Mouse (Mus musculus) midbrain, embryonic 13.5 days (tissue): ENCODE results near the gene Cmya5. TPM values are rescaled to one million over a fixed set of nuclear protein-coding genes. Genes with fewer than 3 reads are reported as not detected.

Source experiments
- ATAC-seq: fragments of 200-750 bp; cut with Nextera tagmentation; 2 replicates; pipeline ENCODE4 v1.8.0; 2017; ENCODE audit warnings: mild to moderate bottlenecking, moderate TSS enrichment, moderate library complexity
- H3K27ac ChIP-seq: fragments of 300-500 bp; sonication (generic); 2 replicates; pipeline ENCODE4 v1.5.1; 2015; ENCODE audit warnings: inconsistent platforms, mild to moderate bottlenecking, moderate library complexity
- H3K27me3 ChIP-seq: fragments of 300-500 bp; sonication (generic); 2 replicates; pipeline ENCODE4 v1.6.1; 2015; ENCODE audit warnings: mild to moderate bottlenecking, inconsistent platforms
- H3K36me3 ChIP-seq: fragments of 300-500 bp; sonication (generic); 2 replicates; pipeline ENCODE4 v1.6.1; 2015; ENCODE audit warnings: mild to moderate bottlenecking, inconsistent platforms
- H3K4me1 ChIP-seq: fragments of 300-500 bp; sonication (generic); replicated peaks from 2 replicates; pipeline ENCODE4 v1.6.1; 2015; ENCODE audit warnings: inconsistent platforms
- H3K4me2 ChIP-seq: fragments of 300-500 bp; sonication (generic); replicated peaks from 2 replicates; pipeline ENCODE4 v1.6.1; 2015; ENCODE audit warnings: moderate library complexity, mild to moderate bottlenecking, inconsistent platforms
- H3K4me3 ChIP-seq: fragments of 300-500 bp; sonication (generic); replicated peaks from 2 replicates; pipeline ENCODE4 v1.5.1; 2015; ENCODE audit warnings: mild to moderate bottlenecking, inconsistent platforms
- H3K9ac ChIP-seq: fragments of 300-500 bp; sonication (generic); replicated peaks from 2 replicates; pipeline ENCODE4 v1.6.1; 2015; ENCODE audit warnings: mild to moderate bottlenecking, inconsistent platforms
- H3K9me3 ChIP-seq: fragments of 300-500 bp; sonication (generic); 2 replicates; pipeline ENCODE4 v1.6.1; 2016; ENCODE audit warnings: mild to moderate bottlenecking, inconsistent platforms
- WGBS: fragments of 180-500 bp; shearing (Covaris S2); methylation state at CpG from one replicate; pipeline ENCODE4 v1.1.7; 2015; 5-methylcytosine and 5-hydroxymethylcytosine counted together
- polyA plus RNA-seq: library from polyadenylated mRNA; unstranded; fragments of >200 nt; fragmentation: Nextera tagmentation; extraction: Ambion mirVana; gene quantifications from 2 replicates; pipeline ENCODE4 v1.2.1, GENCODE M21; 2015

The Cmya5 gene
- polyA plus RNA-seq, 1 experiment from 2014 or later, result 0.08 TPM

GRCm38 (mm10) chr13:93080859-93081258 is 63.7 kb downstream of the Cmya5 start:
- WGBS, result 94% methylated on average over 2 of the region's 2 CpGs
- ATAC-seq, result no peak
- Histone ChIP-seq H3K4me3 (no peak overlapping the region), H3K9ac (no peak overlapping the region), H3K4me2 (no peak overlapping the region), H3K27ac (no peak overlapping the region), H3K9me3 (peaks cover 9% of the 10 kb centered on the region; the same call in 1 of the 2 replicates), H3K36me3 (no peaks in the 10 kb centered on the region), H3K4me1 (no peaks in the 10 kb centered on the region), H3K27me3 (no peaks in the 10 kb centered on the region)

GRCm38 (mm10) chr13:93074147-93074641 is 70.3 kb downstream of the Cmya5 start:
- H3K4me3 ChIP-seq, result no peak overlapping the region
- 78% methylated on average over 17 of the region's 17 CpGs for WGBS
- H3K9me3 ChIP-seq, result peaks cover 9% of the 10 kb centered on the region; the same call in 1 of the 2 replicates
- H3K4me1 ChIP-seq, result peaks cover 23% of the 10 kb centered on the region
- ATAC-seq, result no peak
- no peak overlapping the region for H3K4me2 ChIP-seq
- no peak overlapping the region for H3K27ac ChIP-seq
- no peak overlapping the region for H3K9ac ChIP-seq
- no peaks in the 10 kb centered on the region for H3K36me3 ChIP-seq
- no peaks in the 10 kb centered on the region for H3K27me3 ChIP-seq

GRCm38 (mm10) chr13:93073595-93073994 is 70.9 kb downstream of the Cmya5 start:
- Histone ChIP-seq H3K9ac (no peak overlapping the region), H3K36me3 (no peaks in the 10 kb centered on the region), H3K9me3 (peaks cover 9% of the 10 kb centered on the region; the same call in 1 of the 2 replicates), H3K27me3 (no peaks in the 10 kb centered on the region), H3K27ac (0 out of 2 replicates have a peak overlapping the region, but pooled peaks have one; percentile 49), H3K4me2 (peak overlapping the region; percentile 27; the same call in 1 of the 2 replicates), H3K4me3 (no peak overlapping the region), H3K4me1 (peaks cover 23% of the 10 kb centered on the region)
- WGBS, result 47% methylated on average over 2 of the region's 2 CpGs
- ATAC-seq, result no peak

- peaks cover 9% of the 10 kb centered on the region; the same call in 1 of the 2 replicates for H3K9me3 ChIP-seq
- H3K4me1 ChIP-seq, result peaks cover 23% of the 10 kb centered on the region
- H3K4me3 ChIP-seq, result no peak overlapping the region
- no peaks in the 10 kb centered on the region for H3K36me3 ChIP-seq
- H3K9ac ChIP-seq, result no peak overlapping the region
- H3K27ac ChIP-seq, result 0 out of 2 replicates have a peak overlapping the region, but pooled peaks have one; percentile 49
- no peaks in the 10 kb centered on the region for H3K27me3 ChIP-seq
- peak overlapping the region; percentile 27 for H3K4me2 ChIP-seq
- 7% methylated on average over 15 of the region's 15 CpGs for WGBS
- ATAC-seq, result peak; percentile 82
Observed at GRCm38 (mm10) chr13:93072871-93073411, 71.6 kb downstream of the Cmya5 start.

- Histone ChIP-seq H3K36me3 (no peaks in the 10 kb centered on the region), H3K9me3 (no peaks in the 10 kb centered on the region), H3K27ac (no peak overlapping the region), H3K4me2 (no peak overlapping the region), H3K27me3 (no peaks in the 10 kb centered on the region), H3K9ac (no peak overlapping the region), H3K4me1 (peaks cover 23% of the 10 kb centered on the region), H3K4me3 (no peak overlapping the region)
- no peak for ATAC-seq
- 50% methylated on average over 8 of the region's 8 CpGs for WGBS
Observed at GRCm38 (mm10) chr13:93070406-93070805, 74.1 kb downstream of the Cmya5 start.

GRCm38 (mm10) chr13:93069481-93069880 is 75.0 kb downstream of the Cmya5 start:
- Histone ChIP-seq H3K4me3 (no peak overlapping the region), H3K4me1 (peaks cover 23% of the 10 kb centered on the region), H3K9ac (no peak overlapping the region), H3K36me3 (no peaks in the 10 kb centered on the region), H3K9me3 (no peaks in the 10 kb centered on the region), H3K27ac (no peak overlapping the region), H3K27me3 (no peaks in the 10 kb centered on the region), H3K4me2 (no peak overlapping the region)
- ATAC-seq, result no peak
- WGBS, result 56% methylated on average over 4 of the region's 4 CpGs

- Histone ChIP-seq H3K4me3 (no peak overlapping the region), H3K9me3 (no peaks in the 10 kb centered on the region), H3K36me3 (no peaks in the 10 kb centered on the region), H3K4me1 (peaks cover 15% of the 10 kb centered on the region), H3K9ac (no peak overlapping the region), H3K4me2 (no peak overlapping the region), H3K27ac (no peak overlapping the region), H3K27me3 (no peaks in the 10 kb centered on the region)
- ATAC-seq, result no peak
- 93% methylated on average over 6 of the region's 6 CpGs for whole genome bisulfite sequencing
Observed at GRCm38 (mm10) chr13:93068353-93068752, 76.2 kb downstream of the Cmya5 start.

GRCm38 (mm10) chr13:93062860-93063636 is 81.5 kb downstream of the Cmya5 start:
- no peak overlapping the region for H3K27ac ChIP-seq
- no peaks in the 10 kb centered on the region for H3K9me3 ChIP-seq
- no peaks in the 10 kb centered on the region for H3K27me3 ChIP-seq
- no peak overlapping the region for H3K4me3 ChIP-seq
- H3K4me2 ChIP-seq, result no peak overlapping the region
- no peaks in the 10 kb centered on the region for H3K4me1 ChIP-seq
- no peaks in the 10 kb centered on the region for H3K36me3 ChIP-seq
- 75% methylated on average over 13 of the region's 13 CpGs for WGBS
- peak; percentile 63 for ATAC-seq
- no peak overlapping the region for H3K9ac ChIP-seq

GRCm38 (mm10) chr13:93061311-93061710 is 83.2 kb downstream of the Cmya5 start:
- Histone ChIP-seq H3K4me1 (no peaks in the 10 kb centered on the region), H3K4me3 (no peak overlapping the region), H3K4me2 (no peak overlapping the region), H3K9ac (no peak overlapping the region), H3K36me3 (no peaks in the 10 kb centered on the region), H3K27ac (no peak overlapping the region), H3K9me3 (no peaks in the 10 kb centered on the region), H3K27me3 (no peaks in the 10 kb centered on the region)
- WGBS, result 83% methylated on average over 4 of the region's 4 CpGs
- ATAC-seq, result no peak

- no peaks in the 10 kb centered on the region for H3K27me3 ChIP-seq
- no peaks in the 10 kb centered on the region for H3K36me3 ChIP-seq
- ATAC-seq, result no peak
- no peaks in the 10 kb centered on the region for H3K4me1 ChIP-seq
- no peak overlapping the region for H3K27ac ChIP-seq
- H3K4me3 ChIP-seq, result no peak overlapping the region
- H3K4me2 ChIP-seq, result no peak overlapping the region
- H3K9me3 ChIP-seq, result no peaks in the 10 kb centered on the region
- 86% methylated on average over 3 of the region's 3 CpGs for WGBS
- no peak overlapping the region for H3K9ac ChIP-seq
Observed at GRCm38 (mm10) chr13:93060437-93060836, 84.1 kb downstream of the Cmya5 start.

GRCm38 (mm10) chr13:93058551-93059011 is 85.9 kb downstream of the Cmya5 start:
- no peak overlapping the region for H3K27ac ChIP-seq
- WGBS, result 88% methylated on average over 5 of the region's 5 CpGs
- H3K9me3 ChIP-seq, result no peaks in the 10 kb centered on the region
- H3K4me3 ChIP-seq, result no peak overlapping the region
- no peak overlapping the region for H3K4me2 ChIP-seq
- H3K4me1 ChIP-seq, result no peaks in the 10 kb centered on the region
- no peaks in the 10 kb centered on the region for H3K27me3 ChIP-seq
- no peaks in the 10 kb centered on the region for H3K36me3 ChIP-seq
- no peak for ATAC-seq
- no peak overlapping the region for H3K9ac ChIP-seq

- no peak for ATAC-seq
- H3K27ac ChIP-seq, result no peak overlapping the region
- H3K9ac ChIP-seq, result no peak overlapping the region
- 87% methylated on average over 7 of the region's 7 CpGs for WGBS
- H3K4me1 ChIP-seq, result no peaks in the 10 kb centered on the region
- no peak overlapping the region for H3K4me3 ChIP-seq
- H3K27me3 ChIP-seq, result no peaks in the 10 kb centered on the region
- no peaks in the 10 kb centered on the region for H3K9me3 ChIP-seq
- no peaks in the 10 kb centered on the region for H3K36me3 ChIP-seq
- no peak overlapping the region for H3K4me2 ChIP-seq
Observed at GRCm38 (mm10) chr13:93057492-93058260, 86.8 kb downstream of the Cmya5 start.
